Mouse (Mus musculus) midbrain, embryonic 12.5 days (tissue): ENCODE results near the gene Pmvk. TPM values are rescaled to one million over a fixed set of nuclear protein-coding genes. Genes with fewer than 3 reads are reported as not detected.

Experiments
- ATAC-seq: fragments of 200-750 bp; cut with Nextera tagmentation; 2 replicates; pipeline ENCODE4 v1.8.0; 2017; ENCODE audit warnings: low read depth, moderate TSS enrichment, moderate library complexity; ENCODE audit not compliant: low FRiP score
- H3K27ac ChIP-seq: fragments of 300-500 bp; sonication (generic); replicated peaks from 2 replicates; pipeline ENCODE4 v1.5.1; 2016; ENCODE audit warnings: mild to moderate bottlenecking
- H3K27me3 ChIP-seq: fragments of 300-500 bp; sonication (generic); 2 replicates; pipeline ENCODE4 v1.6.1; 2016; ENCODE audit warnings: mild to moderate bottlenecking
- H3K36me3 ChIP-seq: fragments of 300-500 bp; sonication (generic); 2 replicates; pipeline ENCODE4 v1.6.1; 2016
- H3K4me1 ChIP-seq: fragments of 300-500 bp; sonication (generic); 2 replicates; pipeline ENCODE4 v1.6.1; 2016
- H3K4me2 ChIP-seq: fragments of 300-500 bp; sonication (generic); replicated peaks from 2 replicates; pipeline ENCODE4 v1.6.1; 2016; ENCODE audit warnings: mild to moderate bottlenecking, moderate library complexity
- H3K4me3 ChIP-seq: fragments of 300-500 bp; sonication (generic); 2 replicates; pipeline ENCODE4 v1.5.1; 2016; ENCODE audit warnings: mild to moderate bottlenecking
- H3K9ac ChIP-seq: fragments of 300-500 bp; sonication (generic); replicated peaks from 2 replicates; pipeline ENCODE4 v1.6.1; 2016; ENCODE audit warnings: mild to moderate bottlenecking, moderate library complexity
- H3K9me3 ChIP-seq: fragments of 300-500 bp; sonication (generic); 2 replicates; pipeline ENCODE4 v1.6.1; 2016; ENCODE audit warnings: mild to moderate bottlenecking
- WGBS: fragments of 180-500 bp; shearing (Covaris S2); methylation state at CpG from one replicate; pipeline ENCODE4 v1.1.7; 2016; 5-methylcytosine and 5-hydroxymethylcytosine counted together
- polyA plus RNA-seq: library from polyadenylated mRNA; unstranded; fragments of >200 nt; fragmentation: Nextera tagmentation; extraction: Ambion mirVana; gene quantifications from 2 replicates; pipeline ENCODE4 v1.2.1, GENCODE M21; 2016

Gene Pmvk
- 73.7 and 77.9 TPM in 2 replicates for polyA plus RNA-seq

DNA sequence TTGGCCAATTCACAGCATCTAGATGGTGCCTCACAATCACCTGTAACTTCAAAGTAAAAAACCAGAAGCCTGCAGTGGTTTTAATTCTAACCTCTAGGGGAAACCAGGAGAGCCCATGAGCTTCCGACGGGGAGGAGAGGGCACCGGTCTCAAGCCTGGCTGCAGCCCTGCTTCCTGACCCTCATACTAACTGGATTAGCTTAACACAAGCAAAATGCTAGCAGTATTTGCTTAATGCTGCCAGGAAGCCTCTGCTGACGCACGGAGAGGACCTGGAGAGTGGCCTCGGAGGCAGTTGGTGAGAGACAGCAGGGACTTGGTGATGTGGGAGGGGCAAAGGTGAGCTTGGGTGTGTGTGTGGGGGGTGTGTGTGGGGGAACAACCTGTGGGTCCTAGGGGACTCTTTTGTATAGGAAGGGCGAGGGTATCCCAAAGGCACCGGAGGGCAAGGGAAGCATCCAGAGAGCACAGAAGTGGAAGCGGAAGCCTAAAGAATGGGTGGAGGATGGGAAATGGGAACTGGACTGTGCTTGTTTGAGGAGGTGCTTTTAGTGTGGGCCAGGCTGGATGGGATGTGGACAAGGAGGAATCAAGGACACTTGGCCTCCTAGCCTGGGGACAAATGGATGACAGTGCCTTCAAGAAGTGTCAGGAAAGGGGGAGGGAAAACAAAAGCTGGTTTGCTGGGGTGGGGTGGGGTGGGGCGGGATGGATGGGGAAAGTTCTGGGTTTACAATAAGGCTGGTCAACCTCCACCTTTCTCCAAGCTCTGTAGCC, at the start of gene Pmvk:
Gene Pmvk (plus strand): TSS at position 141 of the 777 bp plus-strand sequence.
- H3K36me3 ChIP-seq = no peaks in the 10 kb centered on the region
- no peak within 1 kb of the TSS for H3K27ac ChIP-seq
- H3K9me3 ChIP-seq = no peaks in the 10 kb centered on the region
- H3K27me3 ChIP-seq = no peaks in the 10 kb centered on the region
- WGBS = 61% methylated on average over 10 of the region's 10 CpGs
- H3K4me2 ChIP-seq = no peak within 1 kb of the TSS
- no peak within 1 kb of the TSS for H3K4me3 ChIP-seq
- no peak within 1 kb of the TSS for H3K9ac ChIP-seq
- ATAC-seq = no peak
- H3K4me1 ChIP-seq = peaks cover 5% of the 10 kb centered on the region; the same call in 1 of the 2 replicates

DNA sequence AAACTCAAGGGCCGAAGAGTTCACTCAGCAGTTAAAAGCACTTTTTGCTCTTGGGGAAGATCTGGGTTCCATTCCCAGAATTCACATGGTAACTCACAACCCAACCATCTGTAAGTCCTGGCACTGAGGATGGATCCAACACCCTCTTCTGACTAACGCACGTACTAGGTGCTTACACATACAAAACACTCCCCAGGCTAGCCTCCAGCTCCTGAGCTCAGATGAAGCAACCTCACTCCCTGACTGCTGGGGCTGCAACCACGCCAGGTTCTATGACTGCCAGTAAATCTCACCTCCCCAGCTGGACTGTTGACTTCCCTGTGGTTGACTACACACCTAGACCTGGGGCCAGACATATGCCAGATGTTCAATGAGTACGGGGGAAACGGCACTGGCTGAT, 47.5 kb upstream of the Pmvk start:
- H3K9ac ChIP-seq = no peak overlapping the region
- H3K4me2 ChIP-seq = no peak overlapping the region
- WGBS = 96% methylated on average over 6 of the region's 6 CpGs
- H3K36me3 ChIP-seq = peaks cover 41% of the 10 kb centered on the region
- H3K27ac ChIP-seq = no peak overlapping the region
- peaks cover 7% of the 10 kb centered on the region for H3K4me1 ChIP-seq
- ATAC-seq = no peak
- no peak overlapping the region for H3K4me3 ChIP-seq
- H3K27me3 ChIP-seq = no peaks in the 10 kb centered on the region
- no peaks in the 10 kb centered on the region for H3K9me3 ChIP-seq

DNA sequence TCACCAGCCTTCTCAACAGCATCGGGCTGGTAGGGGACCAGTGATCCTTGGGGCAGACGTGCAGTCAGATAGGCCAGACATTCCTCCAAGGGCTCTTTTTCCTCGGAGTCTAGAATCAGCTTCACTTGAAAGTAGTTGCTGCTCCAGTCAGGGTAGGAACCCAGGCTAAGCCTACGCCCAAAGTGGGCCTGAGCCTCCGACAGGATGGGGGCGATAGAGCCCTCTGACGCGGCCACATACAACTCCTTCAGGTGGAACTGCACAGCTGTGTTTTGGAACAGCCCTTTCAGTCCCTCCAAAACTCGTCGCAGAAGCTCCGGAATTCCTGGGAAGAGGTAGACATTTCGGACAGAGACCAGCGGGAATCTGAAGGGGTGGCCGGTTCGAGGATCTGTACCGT, 45.9 kb upstream of the Pmvk start:
- Histone ChIP-seq H3K9me3 (no peaks in the 10 kb centered on the region), H3K27me3 (no peaks in the 10 kb centered on the region), H3K9ac (no peak overlapping the region), H3K4me2 (no peak overlapping the region), H3K36me3 (peaks cover 26% of the 10 kb centered on the region), H3K27ac (no peak overlapping the region), H3K4me3 (no peak overlapping the region), H3K4me1 (peaks cover 7% of the 10 kb centered on the region)
- ATAC-seq = no peak
- 61% methylated on average over 16 of the region's 16 CpGs for WGBS

DNA sequence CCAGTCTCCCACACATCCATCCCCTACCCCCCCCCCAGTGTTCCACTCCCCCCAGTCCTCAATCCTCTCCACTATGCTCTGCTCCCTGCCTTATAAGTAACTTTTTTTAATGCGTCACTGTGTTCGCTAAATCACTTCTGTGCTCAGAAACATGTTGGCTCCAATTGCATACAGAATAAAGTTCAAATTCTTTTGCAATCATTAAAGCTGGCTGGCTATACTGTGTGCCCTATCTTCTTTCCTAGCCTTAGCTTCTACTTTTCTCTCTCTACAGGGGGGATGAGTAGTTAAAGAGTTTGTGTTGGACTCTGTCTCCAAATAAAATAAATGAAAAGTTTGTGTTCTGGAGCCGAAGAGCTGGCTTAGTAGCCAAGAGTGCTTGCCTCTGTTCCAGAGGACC, 44.6 kb upstream of the Pmvk start:
- no peaks in the 10 kb centered on the region for H3K9me3 ChIP-seq
- H3K4me2 ChIP-seq = no peak overlapping the region
- H3K36me3 ChIP-seq = peaks cover 27% of the 10 kb centered on the region
- no peak overlapping the region for H3K4me3 ChIP-seq
- WGBS = 95% methylated on average over 3 of the region's 3 CpGs
- H3K27ac ChIP-seq = no peak overlapping the region
- no peak overlapping the region for H3K9ac ChIP-seq
- no peak for ATAC-seq
- no peaks in the 10 kb centered on the region for H3K27me3 ChIP-seq
- peaks cover 7% of the 10 kb centered on the region for H3K4me1 ChIP-seq

DNA sequence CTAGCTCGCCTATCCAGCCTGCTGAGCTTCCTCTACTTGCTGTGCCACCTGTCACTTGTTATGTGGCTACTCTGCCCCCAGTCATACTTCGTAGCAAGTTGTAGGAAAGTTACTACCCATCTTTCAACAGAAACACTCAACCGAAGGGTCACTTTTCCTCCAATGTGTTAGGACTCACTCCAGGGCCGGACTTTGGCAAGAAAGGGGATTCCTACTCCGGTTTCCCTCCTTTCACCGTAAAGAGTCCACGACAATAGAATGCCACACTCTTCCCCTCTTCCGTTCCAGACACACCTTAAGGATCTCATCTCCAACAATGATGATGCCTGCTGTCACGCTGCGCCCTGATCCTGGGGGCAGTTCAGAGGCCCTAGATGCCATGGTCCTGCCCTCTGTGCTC, 43.5 kb upstream of the Pmvk start:
- Histone ChIP-seq H3K36me3 (peaks cover 33% of the 10 kb centered on the region), H3K4me2 (peak overlapping the region; percentile 73)
- 83% methylated on average over 10 of the region's 10 CpGs for WGBS

DNA sequence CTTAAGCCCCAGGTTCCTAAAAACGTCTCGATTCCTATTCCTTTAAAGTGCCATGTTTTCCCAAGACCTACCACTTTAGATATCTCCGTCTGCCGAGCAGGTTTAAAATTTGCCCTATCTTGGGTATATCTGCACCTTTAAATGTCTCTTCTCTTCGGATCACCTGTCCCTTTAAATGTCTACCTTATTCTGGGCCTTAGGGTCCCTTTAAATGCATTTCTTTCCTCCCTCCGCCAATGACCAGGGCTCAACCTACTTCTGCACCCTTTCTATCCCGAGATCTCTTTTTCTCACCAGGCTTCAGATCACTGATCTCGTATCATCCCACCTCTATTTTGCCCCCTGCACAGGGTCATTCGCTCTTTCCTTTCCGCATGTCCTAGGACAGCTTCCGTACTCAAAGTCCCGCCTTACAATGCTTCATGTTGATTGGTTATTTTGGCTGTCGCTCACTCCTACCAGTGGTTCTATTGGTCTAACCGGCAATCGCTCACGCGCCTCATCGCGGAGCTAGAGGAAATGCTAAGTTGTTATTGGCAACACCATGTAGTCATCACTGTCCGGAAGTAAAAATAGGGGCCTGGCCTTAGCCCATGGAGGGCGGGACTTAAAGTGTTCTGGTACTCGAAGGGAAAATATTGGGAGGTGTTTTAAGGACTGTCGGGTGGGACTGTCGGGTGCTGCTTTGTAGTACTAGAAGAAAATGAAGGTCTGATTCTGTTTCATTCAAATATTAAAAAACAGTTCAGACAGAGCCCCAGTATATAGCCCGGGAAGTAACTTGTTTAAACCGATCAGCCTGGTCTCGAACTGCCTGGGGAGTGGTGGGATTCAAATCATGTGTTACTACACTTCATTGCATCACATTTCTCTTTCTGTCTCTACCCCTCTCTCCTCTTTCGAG, 42.6 kb upstream of the Pmvk start, which contains the start of gene Flad1:
Gene Flad1 (minus strand): TSS at position 381 of the 904 bp plus-strand sequence.
- no peaks in the 10 kb centered on the region for H3K9me3 ChIP-seq
- H3K9ac ChIP-seq = peak within 1 kb of the TSS; percentile 47
- WGBS = 7% methylated on average over 28 of the region's 28 CpGs
- H3K4me1 ChIP-seq = peaks cover 9% of the 10 kb centered on the region
- peak; percentile 99 for ATAC-seq
- H3K27me3 ChIP-seq = no peaks in the 10 kb centered on the region
- peak within 1 kb of the TSS; percentile 54 for H3K4me3 ChIP-seq
- H3K27ac ChIP-seq = peak within 1 kb of the TSS; percentile 52; the same call in 1 of the 2 replicates
- peaks cover 39% of the 10 kb centered on the region for H3K36me3 ChIP-seq
- peak within 1 kb of the TSS; percentile 73 for H3K4me2 ChIP-seq

More for the DNA sequence above, 43.5 kb upstream of the Pmvk start:
- Histone ChIP-seq H3K4me3 (peak overlapping the region; percentile 54), H3K27me3 (no peaks in the 10 kb centered on the region), H3K27ac (peak overlapping the region; percentile 52; the same call in 1 of the 2 replicates), H3K9ac (peak overlapping the region; percentile 47), H3K9me3 (no peaks in the 10 kb centered on the region), H3K4me1 (peaks cover 7% of the 10 kb centered on the region)
- no peak for ATAC-seq

DNA sequence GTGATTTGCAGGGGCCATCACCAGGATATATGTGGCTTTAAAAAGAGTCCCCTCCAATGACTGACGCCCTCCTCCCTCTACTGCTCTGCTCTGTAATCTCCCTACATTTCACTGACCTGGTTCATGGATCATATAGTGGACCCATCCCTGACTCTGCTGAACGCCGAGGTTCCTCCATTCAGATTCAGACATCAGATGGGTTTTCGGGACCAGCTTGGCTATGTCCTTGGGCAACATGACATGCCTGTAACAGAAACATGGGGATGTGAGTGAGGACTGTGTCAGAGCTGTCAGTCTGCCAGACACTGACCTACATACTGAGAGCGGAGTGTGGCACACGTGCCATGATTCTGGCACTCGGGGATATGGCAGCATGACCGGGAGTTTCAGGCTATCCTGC, 38.2 kb upstream of the Pmvk start:
- no peak overlapping the region for H3K4me3 ChIP-seq
- H3K9me3 ChIP-seq = no peaks in the 10 kb centered on the region
- peaks cover 28% of the 10 kb centered on the region for H3K4me1 ChIP-seq
- H3K36me3 ChIP-seq = peaks cover 28% of the 10 kb centered on the region
- no peak overlapping the region for H3K9ac ChIP-seq
- 96% methylated on average over 8 of the region's 8 CpGs for WGBS
- H3K27me3 ChIP-seq = no peaks in the 10 kb centered on the region
- H3K4me2 ChIP-seq = no peak overlapping the region
- no peak for ATAC-seq
- no peak overlapping the region for H3K27ac ChIP-seq

DNA sequence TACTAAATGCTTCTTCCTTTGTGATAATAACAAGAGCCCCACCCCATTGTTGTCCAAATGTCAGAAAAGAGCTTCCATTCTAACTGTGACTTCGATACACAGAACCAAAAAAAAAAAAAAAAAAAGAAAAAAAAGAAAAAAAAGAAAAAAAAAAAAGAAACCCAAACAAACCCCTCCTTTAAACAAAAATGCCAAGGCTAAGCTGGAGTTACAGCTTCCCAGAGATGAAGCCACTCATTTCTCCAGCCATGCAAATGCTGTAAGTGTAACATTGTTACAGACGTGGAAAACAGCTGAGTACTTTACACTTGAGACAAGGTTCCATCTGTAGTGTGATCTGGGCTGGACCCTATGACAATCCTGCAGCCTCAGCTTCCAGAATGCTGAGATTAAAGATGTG, 37.2 kb upstream of the Pmvk start:
- Histone ChIP-seq H3K4me1 (peaks cover 36% of the 10 kb centered on the region), H3K4me2 (peak overlapping the region; percentile 94), H3K9ac (peak overlapping the region; percentile 62), H3K27ac (peak overlapping the region; percentile 87), H3K4me3 (peak overlapping the region; percentile 65), H3K36me3 (peaks cover 28% of the 10 kb centered on the region), H3K9me3 (no peaks in the 10 kb centered on the region), H3K27me3 (no peaks in the 10 kb centered on the region)
- no peak for ATAC-seq
- WGBS = 25% methylated on average over 2 of the region's 2 CpGs

DNA sequence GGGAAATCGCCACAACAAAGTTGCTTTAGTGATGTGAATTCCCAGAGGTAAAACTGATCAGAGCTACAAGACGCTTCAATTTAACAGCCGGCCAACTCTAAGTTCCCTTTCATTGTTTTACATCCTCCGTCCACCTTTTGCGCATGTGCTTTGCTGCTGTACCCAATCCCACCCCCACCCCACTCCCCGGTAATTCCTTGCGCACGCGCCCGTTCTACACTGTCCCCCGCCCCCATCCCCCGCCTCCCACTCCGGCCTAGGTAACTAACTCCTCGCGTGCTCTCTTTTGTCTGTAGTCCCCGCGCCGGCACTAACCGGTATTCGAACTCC, 36.5 kb upstream of the Pmvk start:
- Histone ChIP-seq H3K36me3 (peaks cover 28% of the 10 kb centered on the region), H3K4me3 (peak overlapping the region; percentile 65), H3K27me3 (no peaks in the 10 kb centered on the region), H3K9me3 (no peaks in the 10 kb centered on the region), H3K27ac (peak overlapping the region; percentile 87), H3K9ac (peak overlapping the region; percentile 62), H3K4me1 (peaks cover 42% of the 10 kb centered on the region), H3K4me2 (peak overlapping the region; percentile 94)
- peak; percentile 47 for ATAC-seq
- 0% methylated on average over 20 of the region's 20 CpGs for WGBS

DNA sequence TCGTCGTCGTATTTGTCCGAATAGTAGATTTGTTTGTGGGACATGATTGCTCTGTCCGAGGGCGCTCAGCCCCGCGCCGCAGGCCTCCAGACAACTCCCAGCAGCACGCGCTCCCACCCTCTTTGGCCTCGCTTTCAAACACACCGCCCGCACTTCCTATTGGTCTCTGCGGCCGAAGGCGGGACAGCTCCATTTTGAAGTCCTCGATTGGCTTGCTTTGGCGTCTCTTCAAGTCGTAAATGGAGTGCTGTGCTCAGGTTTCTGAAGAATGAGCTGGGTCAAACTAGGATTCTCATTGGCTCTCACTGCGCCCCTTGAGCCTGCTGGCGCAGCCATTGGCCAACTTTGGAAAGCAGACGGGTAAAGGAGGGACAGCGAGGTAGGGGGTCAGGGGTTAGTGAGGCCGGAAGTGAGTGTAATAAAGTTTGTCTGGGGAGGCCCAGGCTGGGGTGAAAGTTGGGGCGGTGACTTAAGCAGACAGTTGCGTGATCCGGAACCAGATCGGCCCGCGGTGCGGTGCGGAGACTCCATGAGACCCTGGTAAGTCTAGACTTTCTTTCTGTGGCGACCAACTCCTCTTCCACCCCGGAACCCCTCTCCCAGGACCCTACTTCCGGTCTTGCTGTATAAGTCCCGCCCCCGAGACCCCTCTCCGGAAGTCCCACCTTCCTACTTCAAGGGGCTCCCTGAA, 36.0 kb upstream of the Pmvk start, which contains the start of the genes Cks1b and Shc1:
Gene Cks1b (minus strand): TSS at position 214 of the 691 bp plus-strand sequence.
Gene Shc1 (plus strand): TSS at position 274 of the 691 bp plus-strand sequence.
- ATAC-seq = peak; percentile 96
- Histone ChIP-seq H3K9ac (peak within 1 kb of the TSS; percentile 71), H3K27ac (peak within 1 kb of the TSS; percentile 87), H3K36me3 (peaks cover 28% of the 10 kb centered on the region), H3K27me3 (no peaks in the 10 kb centered on the region), H3K4me3 (peak within 1 kb of the TSS; percentile 65), H3K4me1 (peaks cover 42% of the 10 kb centered on the region), H3K4me2 (peak within 1 kb of the TSS; percentile 94), H3K9me3 (no peaks in the 10 kb centered on the region)
- under 1% methylated on average over 39 of the region's 39 CpGs for WGBS

DNA sequence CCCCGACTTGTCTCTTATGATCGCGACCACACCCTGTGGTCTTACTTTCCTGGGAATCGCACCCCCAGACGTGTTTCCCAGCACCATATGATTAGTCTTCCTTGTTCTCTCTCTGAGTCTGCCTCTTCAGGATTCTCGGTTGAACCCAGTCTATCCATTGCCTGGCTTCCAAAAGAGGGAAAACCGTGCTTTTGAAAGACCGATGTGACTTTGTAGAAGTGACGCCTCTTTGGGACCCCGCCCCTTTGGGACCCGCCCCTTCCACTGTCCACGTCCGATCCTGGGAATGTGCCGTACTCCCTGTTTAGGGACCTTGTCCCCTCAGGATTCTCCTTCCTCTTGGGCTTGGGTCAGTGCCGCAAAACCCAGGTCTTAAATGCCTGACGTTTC, 35.5 kb upstream of the Pmvk start:
- ATAC-seq = peak; percentile 27; the same call in 1 of the 2 replicates
- peak overlapping the region; percentile 87 for H3K27ac ChIP-seq
- H3K9ac ChIP-seq = peak overlapping the region; percentile 71
- H3K4me1 ChIP-seq = peaks cover 42% of the 10 kb centered on the region
- H3K4me3 ChIP-seq = peak overlapping the region; percentile 65
- no peaks in the 10 kb centered on the region for H3K27me3 ChIP-seq
- no peaks in the 10 kb centered on the region for H3K9me3 ChIP-seq
- 0% methylated on average over 16 of the region's 16 CpGs for WGBS
- peak overlapping the region; percentile 94 for H3K4me2 ChIP-seq
- H3K36me3 ChIP-seq = peaks cover 27% of the 10 kb centered on the region
